Mouse (Mus musculus) embryo, embryonic 11.5 days (tissue): Measurements from ENCODE around the gene Rex2.
"Not testable (repeated sequence)": the region's sequence is repeated elsewhere in the genome, so short reads cannot be mapped to it uniquely, and the experiment has no call there.

Source experiments
- DNase-seq: peaks from one replicate; pipeline ENCODE4 v3.0.0-alpha.2; 2012; ENCODE audit warnings: low read depth, low spot score

Gene Rex2

DNA sequence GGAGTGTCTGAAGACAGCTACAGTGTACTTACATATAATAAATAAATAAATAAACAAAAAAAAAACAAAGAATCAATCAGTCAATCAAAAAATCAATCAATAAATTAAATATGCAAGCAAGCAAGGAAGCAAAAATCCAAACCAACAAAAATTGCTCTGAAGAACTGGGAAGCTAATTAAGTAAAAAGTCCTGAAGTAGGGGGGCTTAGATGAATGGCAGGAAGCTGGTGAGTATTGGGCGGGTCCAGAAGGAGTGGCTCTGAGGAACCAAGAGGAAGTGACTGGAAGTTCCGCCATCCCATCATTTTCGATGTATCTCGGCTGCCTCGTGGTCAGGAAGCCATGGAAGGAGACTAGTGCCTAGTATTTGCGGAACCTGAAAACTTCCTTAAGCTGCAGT lies at the start of gene Rex2:
TSS of gene Rex2 (plus strand) at position 301 of the 400 bp plus-strand sequence.
- DNase-seq = not testable (repeated sequence)

DNA sequence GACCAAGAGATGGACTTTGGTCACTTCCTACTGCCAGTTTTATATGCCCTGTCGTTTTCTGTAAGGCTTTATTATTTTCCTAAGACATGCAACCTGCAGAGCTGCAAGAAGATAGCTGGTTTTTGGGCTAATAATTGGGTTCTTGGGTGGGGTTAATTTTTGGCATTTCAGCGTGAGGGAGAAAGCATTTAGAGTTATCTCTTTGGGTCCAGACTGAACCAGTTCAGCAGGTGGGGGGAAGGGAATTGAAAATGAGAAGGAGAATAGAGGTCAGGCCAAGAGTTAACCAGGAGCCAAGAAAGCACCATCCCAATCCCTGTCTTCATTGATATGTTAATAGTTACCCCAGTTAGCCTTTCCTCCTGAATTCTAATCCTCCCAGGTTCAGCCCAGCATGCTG lies 45.1 kb upstream of the Rex2 start:
- not testable (repeated sequence) for DNase-seq

DNA sequence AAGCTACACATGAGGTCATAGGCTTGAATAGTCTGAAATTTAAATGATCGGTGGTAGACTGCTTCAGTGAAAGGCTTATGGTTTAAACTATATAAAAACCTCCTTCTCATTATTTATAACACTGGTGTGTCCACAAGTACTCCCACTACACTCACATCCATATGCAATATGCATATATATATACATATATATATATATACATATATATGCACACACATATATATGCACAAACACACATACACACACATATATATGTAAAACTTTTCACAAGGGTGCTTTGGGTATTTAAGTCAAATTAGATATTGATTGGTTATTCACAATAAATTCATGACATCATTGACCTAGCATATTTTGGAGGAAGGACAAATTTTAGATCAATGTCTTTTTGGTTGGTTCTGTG lies 3.2 kb upstream of the Rex2 start:
- not testable (repeated sequence) for DNase-seq

DNA sequence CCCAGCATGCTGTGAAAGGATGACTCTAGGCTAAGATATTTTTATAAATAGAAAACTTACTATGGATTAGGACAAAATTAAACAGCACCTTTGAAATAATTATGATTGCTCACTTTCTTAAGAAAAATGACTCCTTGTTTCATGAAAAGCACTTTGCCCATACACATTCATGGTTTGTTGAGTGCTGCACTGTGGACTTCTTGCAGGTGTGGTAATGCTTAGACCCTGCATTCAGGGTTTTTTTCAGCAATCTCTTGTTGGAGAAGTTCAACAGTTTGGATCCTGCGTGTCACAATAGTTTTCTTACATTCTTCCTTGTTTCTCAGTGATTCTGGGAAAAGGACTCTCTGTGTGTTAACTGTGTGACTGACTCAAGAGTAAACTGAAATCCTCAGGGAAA lies 4.7 kb downstream of the Rex2 start:
- not testable (repeated sequence) for DNase-seq

DNA sequence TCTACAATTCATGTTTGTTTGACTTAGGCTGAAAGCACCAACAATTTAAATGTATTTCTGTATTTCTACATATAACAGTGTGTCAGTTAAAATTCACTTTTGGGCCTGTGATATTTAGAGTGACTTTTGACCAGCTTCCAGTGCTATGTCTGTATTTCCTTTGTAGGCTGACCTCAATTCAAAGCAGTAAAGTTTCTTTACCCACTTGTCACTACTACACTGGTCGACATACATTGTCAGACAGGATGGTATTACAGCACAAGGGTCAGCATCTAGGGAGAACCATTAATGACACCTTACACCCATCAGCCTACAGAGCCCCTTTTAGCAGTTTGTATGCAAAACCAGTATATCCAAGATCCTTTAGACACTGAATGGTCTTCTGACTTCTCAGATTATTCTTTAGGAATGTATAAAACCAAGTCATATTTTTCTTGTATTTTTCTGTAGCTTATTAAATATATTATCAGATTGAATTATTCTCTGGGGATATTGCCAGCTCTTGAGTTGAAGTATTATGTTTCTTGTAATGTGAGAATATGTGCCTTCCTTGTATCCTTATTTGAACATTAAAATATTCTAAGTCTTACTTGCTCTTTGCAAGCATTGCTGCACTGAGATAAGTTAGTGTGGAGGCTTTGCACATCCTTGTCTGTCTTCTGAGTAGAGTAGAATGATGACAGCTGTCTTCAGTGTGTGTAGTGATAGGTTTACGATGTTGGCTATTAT lies 9.8 kb downstream of the Rex2 start:
- DNase-seq = not testable (repeated sequence)

DNA sequence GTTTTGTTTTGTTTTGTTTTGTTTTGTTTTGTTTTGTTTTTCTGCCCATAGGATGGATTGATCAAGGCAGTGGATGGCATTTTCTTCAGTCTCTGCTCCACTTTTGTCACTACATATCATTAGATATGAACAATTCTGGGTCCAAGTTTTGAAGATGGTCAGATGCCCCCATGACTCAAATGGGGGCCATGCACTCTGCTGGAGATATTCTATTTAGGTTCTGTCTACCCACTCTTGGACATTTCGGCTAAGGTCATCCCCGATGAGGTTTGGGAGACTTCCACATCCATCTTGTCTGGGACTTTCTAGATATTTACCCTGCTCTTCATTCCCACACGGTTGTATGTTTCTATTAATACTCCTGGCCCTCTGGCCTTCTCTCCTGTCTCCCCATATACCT lies 42.1 kb downstream of the Rex2 start:
- DNase-seq = not testable (repeated sequence)

DNA sequence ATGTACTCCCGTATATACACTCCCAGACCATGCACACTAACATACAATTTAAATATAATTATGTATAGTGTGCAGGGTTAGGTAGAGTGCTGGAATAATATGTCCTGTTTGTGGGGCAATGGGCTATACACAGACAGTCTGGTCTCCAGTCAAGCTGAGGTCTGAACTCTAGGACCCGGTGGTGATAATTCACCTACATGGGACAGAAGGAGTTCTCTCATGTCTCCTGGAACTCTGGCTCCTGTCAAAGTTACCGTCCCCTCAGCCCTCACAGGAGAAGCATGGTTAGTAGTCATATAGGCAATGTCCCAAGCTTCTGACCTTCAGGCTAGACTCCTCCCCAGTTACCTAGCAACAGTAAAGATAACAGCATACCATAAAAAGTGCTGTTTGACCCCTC lies 44.2 kb downstream of the Rex2 start:
- DNase-seq = not testable (repeated sequence)

DNA sequence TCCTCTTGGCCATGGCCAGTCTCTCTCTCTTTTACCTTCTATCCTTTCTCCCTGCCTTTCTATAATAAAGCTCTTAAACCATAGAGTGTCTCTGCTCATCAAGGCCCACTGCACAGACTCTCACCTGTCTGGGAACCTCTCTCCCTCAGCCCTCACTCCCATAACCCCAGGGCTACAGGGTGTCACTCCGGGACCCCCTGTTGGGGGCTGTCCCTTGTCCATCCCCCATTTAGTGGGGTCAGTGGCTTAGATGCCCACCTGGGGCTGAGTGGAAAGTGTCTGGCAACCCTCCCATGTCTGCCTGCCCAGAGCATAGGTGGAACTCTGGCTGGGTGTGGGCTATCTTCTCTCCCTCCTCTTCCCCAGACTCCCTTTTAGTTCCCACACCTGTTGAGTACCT lies 44.7 kb downstream of the Rex2 start:
- DNase-seq = not testable (repeated sequence)

DNA sequence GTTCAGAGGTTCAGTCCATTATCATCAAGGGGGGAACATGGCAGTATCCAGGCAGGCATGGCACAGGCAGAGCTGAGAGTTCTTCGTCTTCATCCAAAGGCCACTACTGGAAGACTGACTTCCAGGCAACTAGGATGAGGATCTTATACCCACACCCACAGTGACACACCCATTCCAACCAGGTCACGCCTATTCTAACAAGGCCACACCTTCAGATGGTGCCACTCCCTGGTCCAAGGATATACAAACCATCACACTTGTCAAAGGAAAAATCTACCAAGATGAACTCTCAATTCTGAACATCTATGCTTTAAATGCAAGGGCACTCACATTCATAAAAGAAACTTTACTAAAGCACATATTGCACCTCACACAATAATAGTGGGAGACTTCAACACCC lies 74.0 kb downstream of the Rex2 start:
- DNase-seq = not testable (repeated sequence)

DNA sequence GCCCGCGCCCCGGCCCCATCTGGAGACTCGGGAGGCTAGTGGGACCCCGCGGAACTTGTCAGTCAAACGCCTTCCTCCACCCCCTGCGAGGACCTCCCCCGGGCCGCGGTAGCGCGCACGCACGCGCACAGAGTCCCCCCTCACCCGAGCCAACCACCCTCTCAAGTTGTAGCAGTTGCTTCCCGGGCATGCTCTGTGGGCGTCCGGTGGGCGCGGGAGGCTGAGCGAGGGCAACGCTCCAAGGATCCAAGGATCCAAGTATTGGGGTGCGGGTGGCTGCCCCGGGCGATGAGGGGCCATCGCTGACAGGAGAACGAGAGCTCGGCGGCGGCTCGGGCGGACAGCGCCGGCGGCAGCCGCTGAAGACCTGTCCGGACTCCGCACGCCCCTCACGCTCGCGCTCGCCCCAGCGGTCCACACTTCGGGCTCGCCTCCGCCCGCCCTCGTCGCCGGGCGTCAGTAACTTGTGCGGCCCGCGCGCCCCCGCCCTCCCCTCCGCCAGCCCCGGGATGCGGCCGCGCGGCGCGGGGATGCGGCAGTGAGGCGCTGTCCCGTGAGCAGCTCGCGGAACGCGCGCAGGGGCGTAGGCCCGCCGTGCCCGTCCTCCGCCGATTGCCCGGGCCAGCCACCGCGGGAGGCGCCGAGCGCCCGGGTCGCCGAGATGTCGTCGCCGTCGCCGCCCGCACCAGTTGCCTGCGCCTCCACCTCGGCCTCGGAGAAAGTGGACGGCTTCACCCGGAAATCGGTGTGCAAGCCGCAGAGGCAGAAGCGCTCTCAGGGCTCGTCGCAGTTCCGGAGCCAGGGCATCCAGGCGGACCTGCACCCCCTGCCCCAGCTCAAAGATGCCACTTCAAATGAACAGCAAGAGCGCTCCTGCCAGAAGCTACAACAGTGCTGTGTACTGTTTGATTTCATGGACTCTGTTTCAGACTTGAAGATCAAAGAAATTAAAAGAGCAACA lies 80.3 kb downstream of the Rex2 start:
- DNase-seq = not testable (repeated sequence)

DNA sequence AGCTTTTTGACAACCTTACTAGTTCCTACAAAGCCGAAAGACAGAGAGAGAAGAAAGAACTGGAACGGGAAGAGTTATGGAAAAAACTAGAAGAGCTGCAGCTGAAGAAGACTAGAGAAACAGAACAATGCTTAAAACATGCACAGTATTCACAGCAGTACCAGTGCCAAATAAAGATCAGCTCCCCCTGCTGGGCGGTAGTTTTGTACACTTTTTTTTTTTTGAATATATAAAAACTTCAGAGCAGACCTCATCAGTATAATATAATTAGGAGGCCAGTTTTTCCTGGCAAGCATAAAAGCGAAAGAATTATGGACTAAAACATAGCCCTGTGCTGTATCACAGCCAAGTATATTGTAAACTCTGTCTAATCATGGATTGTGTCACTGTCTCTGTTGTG lies 82.2 kb downstream of the Rex2 start:
- not testable (repeated sequence) for DNase-seq
